Mouse (Mus musculus) fibroblast of lung, adult 2 months (primary cell): ENCODE measurements at regions not wholly inside any gene's neighbourhood (a gene's known extent, or its start where the extent isn't known, plus 50 kb on each side); places are given as distances from the start of the nearest gene placed in this dataset.

Experiments
- DNase-seq: peaks from one replicate; pipeline ENCODE4 v3.0.0-alpha.2; 2011; ENCODE audit warnings: low read depth

DNA sequence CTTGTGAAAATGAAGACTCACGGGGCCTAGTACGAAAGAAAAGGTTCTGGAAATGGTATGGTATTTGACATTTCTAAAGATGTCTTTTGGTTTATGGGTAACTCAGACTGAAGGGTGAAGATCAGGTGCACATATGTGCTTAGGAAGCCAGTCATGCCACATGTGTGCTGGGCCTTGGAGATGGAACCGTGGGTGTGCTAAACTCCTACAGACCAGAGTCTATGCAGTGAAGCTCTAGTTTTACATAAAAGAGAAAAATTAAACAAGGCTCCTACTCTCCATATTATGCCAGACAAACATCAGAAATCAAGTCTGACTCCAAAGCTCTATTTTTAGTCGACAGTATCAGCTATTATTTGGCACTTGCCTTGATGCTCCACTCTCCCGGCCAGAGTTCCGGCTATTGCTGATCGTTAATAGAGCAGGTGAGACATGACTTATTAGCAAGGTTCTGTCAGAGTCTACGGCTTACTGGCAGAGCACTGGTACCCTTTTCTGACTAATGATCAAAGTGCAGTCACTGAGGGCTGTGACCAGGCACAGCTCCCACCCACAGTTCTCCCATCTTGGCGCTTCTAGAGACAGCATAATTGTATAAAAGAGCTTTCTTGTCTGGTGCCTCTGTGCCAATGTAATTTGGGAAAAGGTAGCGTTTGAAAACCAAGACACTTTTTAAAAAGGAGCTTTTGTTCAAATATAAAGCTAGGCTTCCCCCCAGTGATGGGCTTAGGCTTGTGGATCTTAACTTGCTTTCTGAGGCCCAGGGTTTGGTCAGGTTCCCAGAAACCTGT lies 119.2 kb upstream of the Ccdc122 start:
- DNase-seq, result peak; percentile 46

DNA sequence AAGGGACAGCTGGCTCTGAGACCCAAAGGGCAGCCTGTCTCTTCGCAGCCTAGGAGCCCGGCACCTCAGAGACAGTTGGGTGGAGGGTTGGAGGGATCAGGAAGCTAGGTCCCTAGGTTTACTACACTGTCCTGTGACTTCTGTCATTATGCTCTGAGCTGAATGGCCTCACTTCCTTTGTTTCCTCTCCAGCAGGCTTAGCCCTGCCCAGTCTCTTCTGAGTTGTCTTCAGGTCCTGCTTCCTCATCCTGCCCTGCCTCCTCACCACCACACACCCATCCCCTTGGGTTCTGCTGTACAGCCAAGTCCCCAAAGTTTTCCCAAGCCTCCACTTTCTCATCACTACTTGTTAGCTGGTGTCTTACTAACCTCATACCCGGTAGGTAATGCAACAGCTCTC lies 122.7 kb upstream of the Ccdc122 start:
- DNase-seq, result no peak

DNA sequence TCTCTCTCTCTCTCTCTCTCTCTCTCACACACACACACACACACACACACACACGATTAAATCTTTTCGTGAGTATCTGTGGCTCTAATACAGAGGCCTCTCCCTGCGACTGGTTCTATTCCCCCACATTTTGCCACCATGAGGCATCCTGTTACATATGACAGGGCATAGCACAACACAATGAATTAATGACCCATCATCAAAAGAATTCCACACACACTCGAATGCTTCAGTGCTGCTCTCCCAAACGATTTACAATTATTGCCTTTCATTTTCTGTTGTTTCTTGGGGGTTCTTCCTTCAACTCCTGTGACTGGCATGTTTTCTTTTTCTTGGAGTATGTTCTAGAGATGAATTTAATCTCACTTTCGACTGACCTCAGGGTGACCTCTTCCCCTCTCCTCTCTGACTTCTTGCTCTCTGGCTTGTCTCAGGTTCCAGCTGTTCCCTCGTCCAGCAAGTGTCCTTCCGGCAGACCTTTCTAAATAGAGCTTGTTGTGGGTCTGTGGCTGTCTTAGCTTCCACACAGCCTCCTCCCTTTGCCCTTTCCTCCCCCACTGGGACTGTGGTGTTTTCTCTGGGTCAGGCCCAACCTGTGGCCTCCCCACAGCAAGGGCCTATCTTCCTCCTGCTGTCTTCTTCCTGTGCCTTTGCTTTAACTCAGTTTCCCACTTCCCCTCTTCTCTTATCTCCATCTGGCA lies 124.1 kb upstream of the Ccdc122 start:
- DNase-seq, result no peak

DNA sequence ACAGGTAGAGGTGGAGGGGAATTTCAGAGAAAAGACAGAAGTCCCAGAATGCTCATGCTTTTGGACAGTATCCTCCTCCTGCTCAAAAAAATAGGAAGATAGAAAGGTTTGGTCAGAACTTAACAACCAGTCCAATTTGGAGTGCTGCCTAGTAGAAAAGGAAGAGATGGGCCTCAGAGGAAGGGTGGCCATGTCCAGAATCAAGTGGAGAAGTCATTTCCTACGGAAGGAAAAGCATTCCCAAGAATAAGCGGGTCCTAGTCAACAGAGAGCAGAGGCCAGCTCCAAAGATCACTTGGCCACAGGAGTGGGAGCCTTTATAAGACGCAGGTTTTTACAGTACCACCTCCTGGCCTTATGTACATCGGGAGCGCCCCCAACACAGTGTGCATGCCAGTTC lies 125.3 kb upstream of the Ccdc122 start:
- no peak for DNase-seq

DNA sequence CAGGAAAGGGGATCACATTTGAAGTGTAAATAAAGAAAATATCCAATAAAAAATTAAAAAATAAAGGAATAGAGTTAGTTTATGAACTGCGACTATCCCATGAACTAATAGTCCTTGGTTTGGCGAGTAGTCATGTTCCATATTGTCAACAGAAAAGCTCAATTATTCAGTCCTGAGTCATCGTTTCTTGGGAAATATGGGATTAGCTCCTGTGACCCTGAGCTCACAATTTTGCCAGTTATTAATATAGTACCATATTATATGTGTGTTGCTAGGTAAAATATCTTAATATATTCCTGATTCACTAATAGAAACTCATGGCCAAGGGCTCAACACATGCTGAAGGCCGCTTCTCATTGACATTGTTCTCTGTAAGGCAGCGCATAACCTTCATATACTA lies 126.4 kb upstream of the Ccdc122 start:
- DNase-seq, result no peak

DNA sequence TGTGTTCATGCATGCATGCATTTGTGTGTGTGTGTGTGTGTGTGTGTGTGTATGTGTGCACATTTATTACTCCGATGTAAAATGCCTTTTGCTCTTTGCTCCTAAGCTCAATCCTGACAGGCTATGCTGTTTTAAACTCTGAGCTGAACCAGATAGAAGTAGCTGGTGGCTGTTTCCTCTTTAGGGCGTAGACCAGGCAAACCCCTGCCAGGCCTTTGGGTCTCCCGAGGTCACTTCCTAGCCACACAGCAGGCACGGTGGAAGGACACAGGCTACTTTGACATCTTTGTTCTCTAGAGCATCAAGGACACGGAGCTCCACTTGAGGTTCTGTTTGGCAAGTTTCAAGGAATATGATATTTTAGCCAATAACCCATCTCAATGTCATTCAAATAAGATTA lies 128.6 kb upstream of the Ccdc122 start:
- no peak for DNase-seq

DNA sequence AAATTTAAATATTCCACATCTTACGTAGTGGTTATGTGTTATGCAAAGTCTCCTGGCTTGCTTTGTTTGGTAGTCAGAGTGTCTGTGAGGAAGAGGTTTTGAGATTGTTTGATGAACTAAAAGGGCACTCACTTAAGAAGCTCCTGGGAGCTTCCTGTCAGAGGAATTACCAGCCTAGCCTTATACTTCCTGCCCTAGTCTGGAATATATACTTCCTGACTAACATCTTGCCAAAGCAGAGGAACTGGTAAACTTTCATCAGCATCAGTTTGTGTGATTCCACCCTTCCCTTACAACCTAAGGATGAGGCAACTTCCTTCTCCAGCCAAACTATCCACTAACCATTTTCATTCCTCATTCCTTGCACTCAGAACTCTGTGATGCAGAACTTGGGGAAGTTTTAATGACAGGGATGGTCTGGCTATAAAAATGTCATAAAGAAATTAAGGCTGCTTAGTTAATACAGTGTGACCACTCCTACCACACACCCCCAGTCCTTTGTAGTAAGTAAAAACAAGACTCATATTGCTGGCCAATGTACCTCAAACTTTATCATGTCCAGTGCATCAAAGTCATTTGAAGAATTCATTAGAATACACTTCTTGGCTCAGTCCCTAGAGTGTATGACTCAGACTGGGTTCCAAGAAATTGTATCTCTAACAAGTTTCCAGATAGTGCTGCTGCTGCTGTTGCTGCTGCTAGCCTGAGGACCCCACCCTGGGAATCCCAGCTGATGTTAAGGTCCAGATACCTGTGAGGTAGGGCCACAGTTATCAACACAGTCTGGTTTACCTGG lies 133.4 kb upstream of the Ccdc122 start:
- DNase-seq, result no peak

DNA sequence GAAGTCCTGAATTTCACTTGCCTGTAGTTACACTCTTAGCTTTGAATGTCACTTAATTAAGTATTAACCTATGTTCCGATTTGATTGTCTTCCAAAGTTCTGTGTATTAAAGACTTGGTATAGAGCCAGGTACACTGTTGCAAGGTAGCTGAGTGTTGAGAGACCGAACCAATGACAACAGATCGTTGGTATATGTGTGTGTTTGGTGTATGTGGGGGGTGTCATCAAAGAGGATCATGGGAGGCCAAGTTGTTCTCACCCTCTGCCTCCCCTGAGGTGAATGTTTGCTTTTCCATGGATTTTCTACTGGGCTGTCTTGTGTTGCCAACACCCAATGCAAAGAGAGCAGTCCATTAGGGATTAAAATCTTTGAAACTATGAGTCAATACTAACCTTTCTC lies 135.1 kb upstream of the Ccdc122 start:
- no peak for DNase-seq

DNA sequence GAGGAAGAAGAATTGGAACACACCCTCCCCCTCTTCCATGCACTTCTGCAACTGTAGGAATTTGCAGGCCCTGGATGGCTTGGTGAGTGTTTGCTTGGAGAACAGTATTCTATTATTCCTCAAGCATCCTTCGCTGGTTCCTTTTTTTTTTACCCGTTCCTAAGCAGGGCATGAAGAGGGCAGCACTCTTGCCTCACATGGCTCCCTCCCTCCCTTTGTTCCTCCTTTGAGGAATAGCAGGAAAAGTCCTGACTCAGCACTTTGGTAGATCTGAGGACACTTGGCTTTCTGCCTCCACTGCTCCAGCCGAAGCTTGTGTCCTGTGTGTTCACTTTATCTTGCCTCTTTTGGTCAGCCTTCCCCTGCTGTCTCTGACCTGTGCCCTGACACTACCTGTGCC lies 137.2 kb upstream of the Ccdc122 start:
- no peak for DNase-seq

DNA sequence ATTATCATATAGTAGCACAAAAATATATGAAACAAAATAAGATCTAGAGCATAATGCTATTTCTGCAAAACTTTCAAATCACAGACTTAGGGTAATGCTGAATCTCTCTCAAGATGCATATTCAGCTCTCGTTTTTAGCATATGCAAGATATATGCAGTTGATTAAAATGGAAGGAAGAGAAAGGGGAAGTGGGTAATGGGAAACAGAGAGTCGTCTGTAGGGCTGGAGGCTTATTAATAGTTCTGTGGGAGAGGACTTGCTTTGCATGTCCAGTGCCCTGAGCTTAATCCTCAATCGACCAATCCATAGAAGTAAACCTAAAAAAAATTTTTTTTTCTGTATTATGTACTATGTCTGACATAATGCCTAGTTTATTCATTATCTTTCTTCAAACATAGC lies 148.9 kb upstream of the Ccdc122 start:
- DNase-seq, result no peak

DNA sequence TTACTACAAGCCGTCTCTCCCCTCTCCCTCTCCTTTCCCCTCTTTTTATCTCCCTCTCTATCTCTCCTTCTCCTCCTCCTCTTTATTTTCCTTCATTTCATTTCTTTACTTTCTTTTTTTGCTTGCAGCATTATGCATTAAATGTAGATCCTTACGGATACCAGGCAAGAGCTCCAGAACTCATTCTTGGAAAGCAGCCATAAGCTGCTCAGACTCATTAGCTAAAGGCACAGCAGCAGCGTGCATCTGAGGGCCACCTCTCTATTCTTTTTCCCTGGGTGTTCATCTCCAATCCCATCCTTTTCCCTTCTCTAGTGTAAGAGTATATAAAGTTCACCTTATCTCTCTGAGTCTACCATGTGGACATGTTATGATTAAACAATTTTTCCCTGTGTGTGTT lies 149.4 kb upstream of the Ccdc122 start:
- no peak for DNase-seq

DNA sequence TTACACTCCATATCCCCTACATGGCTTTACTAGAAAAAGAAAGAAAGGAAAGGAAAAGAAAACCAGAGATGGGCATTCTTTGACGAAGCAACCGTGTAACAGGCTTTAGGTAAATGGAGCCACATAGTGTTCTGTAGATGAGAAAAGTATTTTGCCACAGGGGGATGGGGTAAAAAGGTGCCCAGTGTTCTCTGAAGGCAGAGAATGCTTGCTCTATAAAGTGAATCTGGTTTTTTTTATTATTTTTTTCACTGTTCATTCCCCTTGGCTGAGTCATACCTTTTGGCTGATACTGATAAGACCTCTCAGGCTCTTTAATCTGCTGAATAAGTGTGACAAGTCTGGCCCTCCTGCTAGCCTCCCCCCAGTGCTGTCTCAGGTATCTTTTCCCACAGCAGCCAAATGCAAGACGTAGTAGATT lies 153.3 kb upstream of the Ccdc122 start:
- DNase-seq, result no peak

DNA sequence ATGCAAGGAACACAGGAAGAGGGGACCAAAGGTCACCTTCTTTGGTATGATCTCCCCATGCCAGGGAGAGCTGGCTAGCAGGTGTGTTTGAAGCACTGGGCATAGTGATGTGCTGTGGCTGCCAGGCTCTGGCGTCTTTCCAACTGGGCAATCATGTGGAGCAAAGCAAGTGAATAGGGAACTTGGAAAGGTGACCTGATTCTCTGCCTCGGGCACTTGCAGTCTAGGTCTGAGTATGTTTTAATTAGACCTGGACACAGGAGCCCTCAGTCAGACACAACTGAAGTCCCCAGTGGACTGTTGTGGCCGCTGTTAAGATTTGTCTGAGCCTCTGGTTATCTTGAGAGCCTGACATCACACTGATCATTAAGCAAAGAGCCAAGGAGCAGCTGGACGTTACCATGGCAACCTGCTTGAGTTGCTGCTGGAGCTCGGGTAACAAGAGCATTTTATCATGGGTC lies 153.8 kb upstream of the Ccdc122 start:
- DNase-seq, result no peak

DNA sequence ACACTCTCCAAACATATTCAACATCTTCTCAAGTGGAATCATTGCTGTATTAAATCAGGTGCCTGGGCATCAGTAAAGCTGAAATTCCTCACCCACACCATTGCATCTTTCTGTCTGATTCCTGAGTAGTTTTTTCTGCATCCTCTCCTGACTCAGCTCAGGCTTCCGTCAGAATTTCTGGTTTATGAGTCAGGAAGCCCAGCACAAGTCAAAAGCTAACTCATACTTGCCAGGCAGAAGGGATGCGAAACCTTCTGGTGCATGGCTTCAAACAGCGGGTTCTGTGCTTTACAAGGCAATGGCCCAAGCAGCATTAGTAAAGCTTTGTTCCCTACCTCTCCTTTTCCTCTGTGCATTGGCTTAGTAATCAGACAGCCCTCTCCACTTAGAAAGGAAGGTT lies 155.7 kb upstream of the Ccdc122 start:
- DNase-seq, result no peak

DNA sequence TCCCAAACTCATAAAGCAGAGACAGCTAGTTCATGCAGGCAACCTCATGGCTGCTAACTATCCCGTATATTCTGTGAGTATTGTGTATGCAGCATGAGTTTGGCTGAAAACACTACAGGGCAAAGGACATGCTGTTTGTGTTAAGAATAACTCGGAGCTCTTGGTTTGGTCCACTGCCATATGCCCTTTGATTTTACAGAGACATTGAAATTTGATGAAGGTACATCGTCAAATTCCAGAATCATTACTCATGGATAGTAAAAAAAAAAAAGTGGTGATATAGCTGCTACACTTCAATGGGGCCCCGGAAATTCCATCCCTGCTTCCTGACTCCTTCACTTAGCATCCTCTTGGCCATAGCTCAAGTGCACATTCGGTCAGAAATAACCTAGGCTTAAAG lies 159.3 kb upstream of the Ccdc122 start:
- no peak for DNase-seq

DNA sequence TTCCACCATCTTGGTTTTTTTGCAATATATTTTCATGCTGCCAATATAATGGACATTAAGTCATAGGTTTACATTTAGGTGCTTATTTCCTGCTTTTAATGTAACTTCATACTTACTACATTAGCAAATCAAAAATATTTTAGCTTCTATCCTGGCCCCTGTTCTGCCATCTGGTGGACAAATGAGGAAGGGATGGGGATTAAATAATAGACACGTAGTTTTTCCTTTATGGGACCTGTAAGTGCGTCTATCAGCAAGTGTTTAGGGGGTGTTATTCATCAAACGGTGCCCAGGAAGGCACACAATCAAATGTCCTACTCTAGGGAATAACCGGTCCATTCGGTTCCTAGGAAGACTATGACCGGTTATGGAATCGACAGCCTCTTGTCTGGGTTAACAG lies 160.6 kb upstream of the Ccdc122 start:
- DNase-seq, result no peak

DNA sequence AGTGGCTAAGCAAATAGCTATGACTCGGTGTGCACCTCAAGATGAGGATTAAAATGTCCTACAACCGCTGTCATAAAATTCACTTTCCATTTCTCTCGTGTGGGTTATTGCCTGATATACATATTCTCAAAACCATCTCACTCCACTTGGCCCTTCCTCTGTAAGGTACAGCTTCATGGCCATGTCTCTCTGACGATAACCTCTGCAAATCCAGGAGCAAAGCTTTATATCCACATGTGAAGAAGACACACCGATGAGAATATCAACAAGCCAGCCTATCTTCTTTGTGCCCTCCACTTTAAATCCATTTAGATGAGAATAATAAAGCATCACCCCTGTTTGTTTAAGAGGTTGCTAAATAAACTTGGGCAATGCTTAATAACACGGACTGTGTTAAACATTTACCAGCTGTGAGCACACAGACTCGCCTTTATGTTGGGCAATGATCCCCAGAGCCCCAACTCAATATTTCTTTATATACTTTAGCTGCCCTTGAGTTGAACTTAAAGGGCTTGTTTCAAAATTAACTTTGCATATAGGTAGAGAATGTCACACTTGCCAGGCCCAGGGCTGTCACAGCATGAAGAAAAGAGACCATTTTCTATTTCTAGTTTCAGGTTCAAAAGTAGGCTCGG lies 161.2 kb upstream of the Ccdc122 start:
- DNase-seq, result no peak

DNA sequence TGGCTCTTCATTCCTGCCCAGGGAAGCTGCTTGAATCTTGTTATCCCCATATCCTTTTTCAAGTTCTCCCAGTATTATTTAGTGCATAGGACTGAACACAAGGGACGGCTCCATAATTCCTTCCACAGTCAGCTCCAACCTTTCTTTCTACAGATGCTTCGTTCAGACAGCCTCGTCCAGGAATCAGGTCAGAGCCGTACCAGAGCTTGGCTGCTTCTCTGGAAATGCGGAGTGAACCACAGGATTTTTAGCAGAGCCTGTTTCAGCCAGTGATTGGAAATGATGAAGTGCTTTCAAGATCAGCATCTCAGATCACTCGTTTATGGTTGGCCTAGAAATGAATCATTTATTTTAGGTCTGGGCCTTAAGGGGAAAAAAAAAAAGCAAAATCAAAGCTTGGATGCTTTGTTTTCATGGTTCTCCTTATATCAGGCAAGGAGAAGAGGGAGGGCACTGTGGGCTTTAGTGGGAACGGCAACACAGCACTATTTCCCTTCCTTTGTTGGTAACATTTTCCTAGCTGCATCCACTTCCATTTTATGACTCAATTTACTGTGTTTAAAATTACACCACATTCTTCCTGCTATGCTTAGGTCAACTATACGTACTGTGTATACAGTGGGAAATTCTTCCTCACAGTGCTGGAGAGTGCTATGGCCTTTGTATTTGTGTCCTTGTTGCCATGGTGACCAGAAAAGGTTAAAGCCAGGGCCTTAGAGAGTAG lies 161.9 kb upstream of the Ccdc122 start:
- DNase-seq, result no peak

DNA sequence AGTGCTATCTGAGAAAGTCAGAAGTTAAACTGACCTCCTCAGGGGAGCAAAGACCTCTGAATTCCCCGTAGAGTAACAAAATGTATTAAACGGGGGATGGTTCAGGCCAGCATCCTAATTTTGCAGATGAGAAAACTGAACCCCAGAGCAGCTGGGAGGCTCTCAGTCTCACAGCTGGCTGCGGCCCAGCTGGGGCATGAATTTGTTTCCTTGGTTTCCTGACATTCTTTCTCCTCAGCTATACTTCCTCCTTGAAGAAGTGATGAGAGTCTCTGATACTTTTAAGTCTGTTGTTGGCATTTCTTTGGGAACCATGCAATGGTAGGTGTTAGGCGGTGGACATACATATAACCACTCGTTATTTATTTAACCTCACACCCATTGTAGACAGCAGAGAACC lies 162.9 kb upstream of the Ccdc122 start:
- DNase-seq, result no peak

DNA sequence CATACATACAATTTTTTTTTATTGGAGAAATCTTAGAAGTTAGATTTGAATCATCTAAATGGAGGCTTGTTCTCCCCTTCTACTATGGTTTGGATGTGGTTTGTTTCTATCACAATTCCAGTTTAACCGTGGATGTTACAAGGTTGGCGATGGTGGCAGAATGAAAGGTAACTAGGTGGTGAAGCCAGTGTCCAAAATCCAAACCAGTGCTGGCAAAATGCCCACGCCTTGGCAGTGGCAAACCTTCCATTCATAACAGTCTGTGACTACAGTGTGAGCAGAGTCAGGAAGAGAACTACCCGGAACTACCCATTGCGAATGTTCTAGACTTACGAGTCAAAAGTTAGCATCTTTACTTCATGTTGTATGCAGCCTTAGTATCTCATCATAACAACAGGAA lies 163.6 kb upstream of the Ccdc122 start:
- DNase-seq, result no peak

DNA sequence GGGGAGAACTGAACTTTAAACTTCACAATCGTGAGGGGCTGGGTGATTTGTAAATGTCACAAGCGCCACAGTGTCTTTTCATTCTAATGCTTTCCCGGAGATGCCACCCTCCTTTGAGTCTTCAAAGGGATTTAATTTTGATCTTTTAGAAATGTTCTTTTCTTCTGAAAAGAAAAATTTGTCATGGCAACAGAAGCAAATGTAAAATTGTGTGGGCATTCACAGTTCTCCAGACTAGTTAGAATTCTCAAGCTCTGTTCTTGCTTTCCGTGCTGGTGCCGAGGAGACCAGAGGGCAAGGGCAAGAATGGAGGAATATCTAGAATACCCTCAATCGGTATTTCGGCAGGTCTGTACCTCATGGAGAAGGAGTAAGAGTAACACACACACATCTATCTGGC lies 164.1 kb upstream of the Ccdc122 start:
- no peak for DNase-seq

DNA sequence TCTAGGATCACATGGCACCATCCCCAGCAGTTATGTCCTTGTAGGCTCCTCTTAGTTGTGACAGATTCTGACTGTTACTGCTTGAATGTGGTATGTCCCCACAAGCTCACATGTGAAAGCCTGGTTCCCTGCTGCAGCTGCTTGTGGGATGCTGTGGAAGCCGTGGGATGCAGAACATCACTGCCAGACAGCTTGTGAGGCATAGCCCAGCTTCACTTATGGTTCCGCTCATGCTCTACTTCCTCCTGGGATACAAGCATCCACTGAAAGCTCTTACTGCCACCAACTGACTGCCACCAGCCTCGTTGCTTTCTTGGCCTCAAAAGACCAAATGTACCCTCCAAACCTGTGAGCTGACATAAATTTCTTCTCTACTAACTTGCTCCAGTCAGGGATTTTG lies 167.7 kb upstream of the Ccdc122 start:
- no peak for DNase-seq
